Mouse (Mus musculus) kidney, postnatal 4 days (tissue): ENCODE data around the gene Zfp341.

ENCODE experiments used
- DNase-seq, 2 experiments: peaks; one replicate each; pipeline ENCODE4 v3.0.0; 2021; ENCODE audit warnings: mixed read lengths in 2 of 2

The Zfp341 gene

DNA sequence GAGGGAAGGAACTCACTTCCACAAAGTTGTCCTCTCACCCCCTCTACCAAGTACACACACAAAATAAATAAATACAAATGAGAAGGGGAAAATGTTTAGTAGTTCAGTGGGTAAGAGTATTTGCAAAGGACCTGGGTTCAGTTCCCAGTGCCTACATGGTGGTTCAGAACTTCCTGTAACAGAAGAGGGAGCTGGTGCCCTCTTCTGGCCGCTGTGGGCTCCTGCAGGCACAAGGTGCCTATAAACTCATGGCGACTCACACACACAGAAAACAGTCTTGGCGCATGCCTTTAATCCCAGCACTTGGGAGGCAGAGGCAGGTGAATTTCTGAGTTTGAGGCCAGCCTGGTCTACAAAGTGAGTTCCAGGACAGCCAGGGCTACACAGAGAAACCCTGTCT, 25.4 kb downstream of the Zfp341 start:
- no peak for DNase-seq

DNA sequence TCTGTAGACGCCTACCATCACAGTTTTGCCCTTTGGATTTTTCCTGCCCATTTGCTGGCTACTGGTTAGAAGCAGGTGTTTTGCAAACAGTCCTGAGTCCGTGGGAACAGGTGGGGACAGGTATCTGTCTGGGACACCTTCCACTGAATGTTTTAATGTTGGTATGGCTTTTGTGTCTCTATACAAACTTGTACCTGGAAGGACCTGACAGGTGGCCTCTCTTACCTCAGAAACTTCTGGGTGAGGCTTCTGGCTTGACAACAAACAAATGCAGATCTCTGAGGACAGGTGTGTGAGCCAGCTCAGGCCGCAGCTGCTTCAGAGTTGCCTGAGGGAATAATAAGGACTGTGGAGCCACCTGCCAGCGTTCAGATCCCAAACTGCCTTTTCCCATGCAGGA, 26.0 kb downstream of the Zfp341 start:
- no peak for DNase-seq

DNA sequence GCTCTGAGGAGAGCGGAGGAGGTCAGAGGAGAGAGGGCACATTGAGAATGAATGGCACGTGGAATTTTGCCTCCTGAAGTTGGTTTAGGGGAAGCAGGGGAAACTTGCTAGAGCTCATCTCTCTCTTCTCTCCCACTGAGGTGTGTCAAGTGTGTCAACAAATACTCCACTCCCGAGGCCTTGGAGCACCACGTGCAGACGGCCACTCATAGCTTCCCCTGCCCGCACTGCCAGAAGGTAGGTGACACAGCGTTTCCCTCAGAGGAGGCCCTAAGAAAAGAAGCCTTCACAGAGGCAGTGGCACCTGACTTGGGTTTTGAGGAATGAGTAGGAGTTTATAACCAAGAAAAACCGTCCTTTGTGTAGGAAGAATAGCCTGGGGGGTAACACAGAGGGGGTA, 28.1 kb downstream of the Zfp341 start:
- no peak for DNase-seq

DNA sequence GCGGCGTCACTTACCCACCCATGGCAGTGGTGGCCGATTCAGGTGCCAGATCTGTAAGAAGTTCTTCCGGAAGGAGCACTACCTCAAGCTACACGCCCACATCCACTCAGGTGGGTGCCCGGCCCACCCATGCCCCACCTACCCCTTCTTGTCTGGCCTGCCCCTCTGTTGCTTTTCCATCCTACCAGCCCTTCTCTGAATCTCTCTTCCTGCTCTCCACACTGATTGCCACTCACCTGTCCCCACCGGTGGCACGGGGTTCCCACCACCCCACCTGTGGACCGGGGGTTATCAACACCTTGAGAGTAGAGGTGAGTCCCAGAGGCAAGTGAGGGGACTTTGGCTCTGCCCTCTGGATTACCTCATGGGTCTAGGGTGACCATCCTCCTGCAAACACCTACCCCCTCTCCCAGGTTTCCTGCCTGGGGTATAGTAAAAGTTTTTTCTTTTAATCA, 28.9 kb downstream of the Zfp341 start:
- peak in 1 of 2 experiments; percentile 36 for DNase-seq

DNA sequence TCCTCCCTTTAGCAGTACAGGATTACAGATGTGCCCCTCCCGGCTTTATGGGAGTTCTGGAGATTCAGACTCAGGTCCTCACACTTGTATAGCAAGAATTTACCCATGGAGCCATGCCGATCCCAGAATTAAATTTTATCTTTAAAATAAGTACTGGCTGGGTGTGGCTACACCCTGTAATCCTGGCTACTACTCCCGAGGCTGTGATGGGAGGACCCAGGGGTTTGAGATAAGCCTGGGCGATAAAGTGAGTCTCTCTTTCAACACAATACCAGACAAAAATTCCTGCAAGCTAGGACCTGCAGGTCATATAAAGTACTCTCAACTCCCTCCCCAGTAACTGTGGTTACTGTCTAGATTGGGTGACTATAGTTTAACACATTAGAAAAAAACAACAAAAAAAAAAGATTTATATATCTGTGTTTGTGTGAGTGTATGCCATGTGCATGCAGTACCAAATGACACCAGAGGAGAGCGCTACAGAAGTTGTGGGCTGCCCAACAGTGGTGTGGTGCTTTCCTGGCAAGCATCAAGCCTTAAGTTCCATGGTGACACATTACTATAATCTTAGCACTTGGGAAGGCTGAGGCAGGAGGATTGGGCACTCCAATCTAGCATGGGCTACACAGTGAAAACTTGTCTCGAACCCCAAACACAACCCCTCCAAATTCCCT, 29.8 kb downstream of the Zfp341 start:
- no peak for DNase-seq

DNA sequence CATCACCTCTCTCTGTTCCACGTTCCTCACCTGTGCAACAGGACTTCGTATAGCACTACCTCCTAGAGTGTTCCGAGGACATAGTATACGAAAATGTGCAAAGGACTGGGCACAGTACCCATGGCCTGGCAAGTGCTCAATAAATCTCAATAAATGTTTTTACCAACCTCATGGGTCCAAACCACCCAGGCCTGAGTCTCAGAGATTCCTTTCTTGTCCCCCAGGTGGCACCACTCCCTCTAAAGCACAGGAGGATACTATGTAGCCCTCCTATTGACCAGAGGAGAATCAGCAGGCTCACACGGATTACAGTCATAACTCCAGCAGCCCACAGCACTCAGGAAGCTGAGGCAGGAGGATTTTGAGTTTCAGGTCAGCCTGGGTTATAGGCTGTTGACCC, 33.5 kb downstream of the Zfp341 start:
- DNase-seq = peak; percentile 44 to 54

DNA sequence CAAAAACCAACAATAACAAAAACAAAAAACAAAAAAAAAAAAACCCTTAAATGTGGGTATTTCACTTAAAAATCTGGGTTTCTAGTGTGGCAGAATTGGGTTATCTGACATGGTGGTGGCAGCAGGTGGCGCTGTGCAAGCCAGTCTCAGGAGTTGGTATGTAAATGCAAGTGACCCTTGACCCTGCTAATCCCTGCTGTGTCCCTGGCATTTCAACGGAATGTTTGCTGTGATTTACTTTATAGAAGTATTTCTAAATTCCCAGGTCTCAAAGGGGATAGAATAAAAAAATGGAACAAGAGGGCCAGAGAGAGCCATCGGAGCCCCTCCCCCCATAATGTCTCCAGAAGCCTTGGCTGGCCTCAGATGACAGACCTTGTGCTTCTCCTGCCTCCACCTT, 35.0 kb downstream of the Zfp341 start:
- DNase-seq = peak; percentile 60 to 72

DNA sequence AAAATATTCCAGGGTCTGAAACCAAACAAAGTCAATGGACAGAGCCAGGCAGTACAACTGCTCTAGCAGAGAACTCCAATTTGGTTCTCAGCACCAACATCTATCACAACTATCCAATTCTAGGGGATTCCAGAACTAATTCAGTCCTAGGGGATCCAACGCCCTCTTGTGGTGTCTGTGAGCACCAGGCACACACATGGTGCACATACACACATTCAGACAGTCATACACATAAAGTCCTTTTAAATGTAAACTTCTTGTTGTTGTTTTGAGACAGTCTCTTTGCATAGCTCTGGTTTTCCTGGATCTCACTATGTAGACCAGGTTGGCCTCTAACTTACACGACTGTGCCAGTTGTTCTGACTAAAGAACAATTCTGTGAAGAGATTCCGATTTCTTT, 37.3 kb downstream of the Zfp341 start:
- no peak for DNase-seq

DNA sequence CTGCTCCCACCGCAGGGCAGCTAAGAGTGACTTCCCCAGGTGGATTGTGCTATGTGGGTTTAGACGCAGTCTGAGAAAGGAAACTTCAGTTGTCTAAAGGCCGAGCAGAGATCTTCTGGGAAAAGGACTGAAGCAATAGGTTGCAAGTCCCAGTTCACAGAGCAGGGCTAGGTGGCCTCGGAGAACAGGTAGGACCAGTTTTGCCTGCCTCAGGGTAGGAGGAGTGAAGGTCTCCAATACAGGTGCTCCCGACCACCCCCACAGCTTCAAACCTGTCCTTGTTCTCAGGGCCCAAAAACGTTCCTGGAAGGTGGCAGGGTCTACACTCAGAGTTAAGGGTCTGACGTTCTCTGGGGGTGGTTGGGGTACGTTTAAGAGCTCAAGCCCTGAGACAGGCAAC, 38.3 kb downstream of the Zfp341 start, which contains the start of gene Chmp4b:
Chmp4b (plus strand) TSS at position 343 of the 400 bp plus-strand sequence.
- peak; percentile 70 to 79 for DNase-seq

DNA sequence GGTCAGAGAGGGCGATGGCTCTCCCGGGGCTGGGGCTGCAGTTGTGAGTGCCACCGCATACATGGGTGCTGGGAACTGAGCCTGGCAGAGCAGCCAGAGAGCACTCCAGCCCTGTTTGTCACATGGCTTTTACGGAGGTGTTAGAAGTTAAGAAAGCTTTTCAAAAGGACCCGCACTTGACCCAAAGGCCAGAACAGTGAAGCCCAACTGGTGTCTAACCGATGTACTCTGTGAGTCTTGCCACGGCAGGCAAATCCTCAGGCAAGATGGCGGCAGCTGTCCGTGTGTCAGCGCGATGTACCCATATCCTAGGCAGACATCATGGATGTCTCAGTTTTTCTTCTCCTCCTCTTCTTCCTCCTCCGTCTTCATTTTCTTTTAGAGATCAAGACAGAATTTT, 41.9 kb downstream of the Zfp341 start:
- no peak for DNase-seq

DNA sequence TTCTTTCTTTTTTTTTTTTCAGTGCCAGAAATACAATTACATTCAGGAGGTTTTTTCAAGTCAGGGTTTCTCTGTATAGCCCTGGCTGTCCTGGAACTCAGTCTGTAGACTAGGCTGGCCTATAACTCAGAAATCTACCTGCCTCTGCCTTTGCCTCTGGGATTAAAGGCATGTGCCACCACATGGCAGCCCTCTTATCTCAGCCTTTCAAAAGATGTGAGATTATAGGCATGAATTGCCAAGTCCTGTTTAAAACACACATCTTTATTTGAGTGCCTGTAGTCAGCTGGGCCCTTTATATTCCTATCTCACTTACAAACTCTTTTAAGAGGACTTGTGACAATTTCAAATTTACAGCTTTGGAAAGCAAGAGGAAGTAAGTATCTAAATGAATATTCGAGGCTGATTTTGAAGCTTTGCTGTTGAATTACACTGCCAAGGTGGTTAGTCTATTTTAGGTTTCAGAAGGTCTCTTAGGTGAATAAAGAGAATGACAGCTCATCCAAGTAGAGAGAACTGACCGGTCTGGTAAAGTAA, 42.8 kb downstream of the Zfp341 start:
- no peak for DNase-seq

DNA sequence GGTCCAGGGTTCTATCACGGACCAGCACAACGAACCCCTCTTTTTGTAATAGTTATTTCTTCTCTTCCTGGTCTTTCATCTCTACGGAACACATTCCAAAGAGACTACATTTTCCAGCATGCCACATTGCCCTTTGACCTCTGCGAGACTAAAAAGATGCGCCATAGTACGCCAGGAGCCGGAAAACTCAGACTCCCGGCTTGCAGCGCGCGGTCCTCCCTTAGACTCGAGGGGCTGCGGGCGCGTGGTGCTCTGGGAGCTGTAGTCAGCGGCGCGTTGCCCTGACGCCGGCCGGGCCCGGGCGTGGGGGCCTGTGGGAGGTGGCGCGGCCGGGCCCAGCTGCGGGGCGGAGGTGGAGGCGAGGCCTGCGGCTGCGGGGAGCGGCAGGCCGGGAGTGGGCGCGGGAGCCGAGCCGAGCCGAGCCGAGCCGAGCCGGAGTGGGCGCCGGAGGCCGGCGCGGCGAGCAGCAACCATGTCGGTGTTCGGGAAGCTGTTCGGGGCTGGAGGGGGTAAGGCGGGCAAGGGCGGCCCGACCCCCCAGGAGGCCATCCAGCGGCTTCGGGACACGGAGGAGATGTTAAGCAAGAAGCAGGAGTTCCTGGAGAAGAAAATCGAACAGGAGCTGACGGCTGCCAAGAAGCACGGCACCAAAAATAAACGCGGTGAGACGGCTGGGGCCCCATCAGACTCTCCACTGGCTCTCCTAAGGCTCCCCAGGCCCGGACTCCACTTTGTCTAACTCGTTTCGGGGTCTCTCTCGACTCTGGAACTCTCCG, 43.8 kb downstream of the Zfp341 start:
- peak; percentile 97 to 98 for DNase-seq

DNA sequence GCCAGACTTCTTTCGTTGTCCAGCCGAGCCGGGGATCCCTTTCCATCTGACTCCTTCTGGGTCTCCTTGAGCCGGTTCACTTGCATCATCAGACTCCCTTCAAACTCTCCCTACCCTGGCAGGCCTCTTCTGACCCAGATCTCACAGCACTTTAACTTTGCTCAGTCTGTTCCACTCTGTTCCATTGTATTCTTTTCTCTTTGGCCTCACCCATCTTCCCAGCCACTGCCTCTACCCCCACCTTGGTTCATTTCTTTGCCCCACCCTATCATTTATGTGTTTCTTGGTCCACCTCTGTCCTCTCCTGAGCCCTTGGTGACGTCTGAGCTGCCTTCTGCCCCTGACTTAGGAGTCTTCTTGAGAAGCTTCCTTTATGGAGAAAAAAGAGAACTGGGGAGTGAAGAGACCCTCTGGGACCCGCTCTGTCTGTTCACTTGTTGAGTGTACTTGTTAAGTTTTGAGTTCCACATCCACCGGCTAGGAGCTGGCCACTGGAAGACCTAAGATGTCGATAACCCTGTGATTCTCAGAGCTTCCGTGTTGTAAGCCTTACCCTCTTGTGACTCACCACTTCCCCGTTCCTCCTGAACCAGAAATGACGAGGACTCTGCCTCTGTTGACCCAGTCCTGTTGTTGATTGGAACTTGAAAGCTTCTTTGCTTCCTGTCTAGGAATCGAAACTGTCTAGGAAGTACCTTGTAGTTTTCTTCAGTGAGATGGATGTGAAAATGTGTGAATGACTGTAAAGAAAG, 44.6 kb downstream of the Zfp341 start:
- DNase-seq = peak in 1 of 2 experiments; percentile 38

DNA sequence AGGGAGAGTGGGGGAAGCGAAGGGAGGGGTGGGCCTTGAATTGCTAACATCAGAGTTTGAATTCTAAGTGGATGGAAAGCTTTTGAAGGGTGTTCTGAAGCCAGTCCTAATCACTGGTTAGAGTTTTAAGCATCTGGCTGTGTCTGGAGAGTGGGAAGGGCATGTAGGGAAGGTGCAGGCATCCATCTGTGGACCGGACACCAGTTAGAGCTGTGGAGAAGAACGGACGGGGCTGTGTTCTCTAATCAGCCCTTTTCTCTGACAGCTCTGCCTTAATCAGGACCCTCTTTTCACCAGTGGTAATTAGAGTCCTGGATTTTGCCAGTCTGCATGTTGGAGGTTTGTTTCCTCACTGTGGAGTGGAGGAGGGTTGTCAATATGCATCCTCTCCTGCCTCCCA, 46.0 kb downstream of the Zfp341 start:
- no peak for DNase-seq

DNA sequence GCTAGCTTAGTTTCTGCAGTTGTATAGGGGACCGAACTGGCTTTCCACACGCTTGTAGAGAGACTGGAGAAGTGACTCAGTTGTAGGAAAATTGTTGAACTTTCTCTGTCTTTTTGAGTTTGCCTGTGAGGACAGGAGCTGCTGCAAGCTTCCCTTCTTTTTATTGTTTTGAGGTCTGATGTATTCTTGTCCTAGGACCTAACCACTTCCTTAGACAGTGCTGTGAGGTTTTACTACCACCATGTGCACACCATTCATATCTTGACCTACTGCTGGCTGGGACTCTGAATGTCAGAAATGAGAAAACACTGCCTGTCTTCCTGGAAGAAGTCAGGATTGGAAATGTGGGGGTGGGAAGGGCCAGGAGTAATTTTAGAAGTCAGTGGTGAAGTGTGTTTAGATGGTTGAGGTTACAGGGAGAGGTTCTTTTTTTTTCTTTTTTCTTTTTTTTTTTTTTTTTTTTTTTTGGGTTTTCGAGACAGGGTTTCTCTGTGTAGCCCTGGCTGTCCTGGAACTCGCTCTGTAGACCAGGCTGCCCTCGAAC, 46.5 kb downstream of the Zfp341 start:
- DNase-seq = no peak

DNA sequence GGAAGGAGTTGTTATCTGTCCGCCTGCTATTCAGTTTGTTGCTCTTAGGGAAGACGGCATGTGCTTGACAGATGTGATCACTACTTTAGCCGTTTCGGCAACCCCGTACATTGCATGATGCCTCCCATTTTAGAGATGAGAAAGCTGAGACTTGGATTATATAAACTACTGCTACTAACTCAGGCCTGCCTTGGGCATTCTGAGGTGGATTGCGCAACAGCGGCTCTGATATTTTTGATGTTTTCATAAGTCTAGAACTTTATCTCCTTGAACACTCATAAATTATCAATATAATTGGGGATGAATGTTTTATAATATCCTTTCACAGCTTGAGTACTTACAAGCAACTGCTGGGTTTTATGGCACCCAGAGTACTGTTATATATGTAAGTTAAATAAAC, 55.6 kb downstream of the Zfp341 start:
- no peak for DNase-seq

DNA sequence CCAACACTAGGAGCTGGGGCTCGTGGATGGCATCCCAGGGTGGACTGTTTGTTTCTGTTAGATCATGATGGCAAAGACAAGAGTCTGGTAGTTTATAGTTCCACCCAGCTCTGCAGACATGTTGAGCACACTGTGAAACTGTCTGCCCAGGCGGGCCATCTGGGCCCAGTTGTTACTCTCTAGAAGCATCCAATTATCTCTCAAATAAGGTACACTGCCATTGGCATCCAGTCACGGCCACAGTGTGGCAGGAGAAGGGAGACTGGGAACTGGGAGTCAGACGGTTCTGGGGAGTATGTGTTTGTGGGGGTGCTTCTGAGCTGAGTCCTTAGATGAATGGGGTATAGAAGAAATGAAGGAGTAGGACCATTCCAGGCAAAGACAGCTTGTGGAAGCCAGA, 57.0 kb downstream of the Zfp341 start:
- DNase-seq = no peak

DNA sequence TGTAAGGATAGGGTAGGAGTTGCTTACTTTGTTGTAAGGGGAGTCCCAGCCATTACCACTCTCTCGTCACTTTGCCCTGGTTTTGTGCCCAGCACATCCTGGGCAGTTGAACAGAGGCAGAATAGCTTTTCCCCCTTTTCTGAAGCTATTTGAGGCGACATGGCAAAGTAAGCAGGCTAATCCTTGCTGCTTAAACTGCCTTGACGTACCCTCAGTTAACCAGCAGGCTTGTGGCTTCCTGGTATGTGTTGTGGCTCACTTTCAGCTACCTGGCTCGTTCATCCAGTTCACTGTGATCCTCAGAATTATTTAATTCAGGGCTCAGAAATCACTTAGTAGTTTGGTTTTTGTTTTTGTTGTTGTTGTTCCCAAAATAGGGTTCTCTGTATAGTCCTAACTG, 57.6 kb downstream of the Zfp341 start:
- DNase-seq = no peak

DNA sequence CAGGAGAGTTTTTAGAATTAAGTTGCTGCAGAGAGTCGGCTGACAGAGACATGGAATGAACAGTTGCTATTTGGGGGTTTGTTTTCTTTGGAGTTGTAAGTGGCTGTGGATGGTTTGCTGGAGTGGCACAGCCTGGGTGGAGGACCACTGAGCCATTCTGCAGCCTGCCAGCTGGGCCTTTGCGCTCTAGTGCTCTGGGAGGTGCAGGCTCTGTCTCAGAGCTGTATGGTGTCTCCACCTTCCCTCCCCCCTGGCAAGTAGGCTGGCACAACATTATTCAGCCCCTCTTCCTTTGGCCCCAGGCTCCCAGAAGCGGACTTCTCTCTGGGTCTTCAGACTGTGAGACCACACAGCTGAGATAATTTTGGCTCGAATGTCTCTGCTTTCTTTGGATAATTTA, 60.9 kb downstream of the Zfp341 start:
- peak; percentile 21 to 40 for DNase-seq

DNA sequence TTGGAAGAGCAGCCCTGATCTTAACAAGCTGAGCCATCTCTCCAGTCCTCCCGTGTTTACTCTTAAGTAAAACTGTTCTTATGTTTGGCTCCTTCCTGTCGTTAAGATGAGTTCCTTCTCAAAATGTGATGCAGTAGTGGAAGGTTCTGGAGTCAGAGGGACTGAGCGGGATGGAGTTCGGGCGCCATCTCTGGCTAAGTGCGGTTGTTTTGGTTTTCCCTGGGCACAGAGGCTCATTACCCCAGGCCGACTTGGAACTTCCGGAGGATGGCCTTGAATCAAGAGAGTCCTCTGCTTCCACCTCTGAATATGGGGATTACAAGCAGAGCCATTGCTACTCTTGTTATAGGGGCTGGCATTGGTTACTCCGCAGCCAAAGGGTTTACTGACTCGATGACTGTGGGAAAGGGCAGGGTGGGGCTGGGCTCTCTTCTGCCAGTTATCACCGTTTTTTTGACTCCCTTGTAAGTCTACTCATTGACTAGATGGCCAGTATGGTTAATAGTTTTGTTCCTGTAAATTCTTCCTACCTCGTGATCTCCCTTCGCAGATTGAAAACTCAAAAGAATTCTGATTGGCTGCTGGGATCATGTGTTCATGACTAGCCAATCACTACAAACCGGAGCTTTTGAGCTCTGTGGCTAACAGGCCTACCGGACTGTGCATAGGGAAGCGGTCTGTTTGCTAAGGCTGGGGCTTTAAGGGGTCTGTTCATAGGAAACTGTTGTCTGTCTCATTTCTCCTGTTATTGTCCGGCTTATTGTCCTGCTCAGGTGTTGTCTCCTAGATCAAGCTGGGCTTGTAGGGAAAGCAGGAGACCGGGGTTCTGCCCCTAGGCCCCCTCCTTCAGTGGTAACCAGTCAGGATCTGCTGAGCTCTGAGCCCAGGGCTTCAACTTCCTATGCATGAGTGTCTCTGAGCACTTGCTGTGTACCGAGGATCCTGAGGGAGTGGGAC, 63.8 kb downstream of the Zfp341 start:
- DNase-seq = peak; percentile 30 to 59

DNA sequence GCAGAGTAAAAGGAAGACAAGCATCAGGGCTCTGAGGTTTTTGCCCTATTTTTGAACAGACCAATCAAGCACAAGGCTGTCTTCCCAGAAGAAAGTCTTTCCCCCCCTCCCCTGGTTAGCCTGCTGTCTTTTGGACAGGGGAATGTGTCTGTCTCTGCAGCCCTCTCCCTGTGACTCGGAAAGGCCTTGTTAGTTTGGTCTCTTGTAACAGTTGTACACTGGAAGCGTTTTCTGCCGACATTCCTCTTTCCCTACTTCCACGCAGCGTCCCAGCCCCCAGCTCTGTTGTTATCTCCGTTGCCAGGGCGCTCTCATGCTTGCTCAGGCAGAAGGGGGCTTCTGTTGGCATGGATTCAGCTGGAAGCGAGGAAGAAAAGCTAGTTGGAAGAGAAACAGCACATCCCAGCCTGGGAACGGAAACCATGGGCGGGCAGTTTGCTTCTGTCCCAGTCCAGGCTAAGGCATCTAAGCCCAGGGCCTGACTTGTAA, 64.6 kb downstream of the Zfp341 start:
- peak; percentile 76 to 86 for DNase-seq

DNA sequence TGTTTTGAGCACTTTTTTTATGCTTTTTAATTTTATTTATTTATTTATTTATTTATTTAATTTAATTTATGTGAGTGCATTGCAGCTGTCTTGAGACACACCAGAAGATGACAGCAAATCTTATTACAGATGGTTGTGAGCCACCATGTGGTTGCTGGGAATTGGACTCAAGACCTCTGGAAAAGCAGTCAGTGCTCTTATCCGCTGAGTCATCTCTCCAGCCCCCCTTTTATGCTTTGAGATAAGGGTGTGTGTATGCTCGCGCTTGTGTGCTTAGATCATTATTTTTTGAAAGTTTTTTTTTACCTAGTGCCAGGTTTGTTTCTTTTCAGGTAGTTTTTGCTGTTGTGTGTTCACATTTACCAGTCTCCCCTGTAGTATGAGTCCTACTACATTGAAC, 65.9 kb downstream of the Zfp341 start:
- DNase-seq = no peak
